Mouse (Mus musculus) cerebellum, postnatal 4 days (tissue): Measurements from ENCODE around the gene Ccr5.

Experiments
- DNase-seq, 2 experiments: peaks; one replicate each; pipeline ENCODE4 v3.0.0; 2022; ENCODE audit warnings: low spot score in 2 of 2, mixed read lengths in 1 of 2

The Ccr5 gene

GRCm38 (mm10) chr9:124138055-124138775 lies 16.9 kb downstream of the Ccr5 start:
- DNase-seq: no peak

- no peak for DNase-seq
These were observed 22.3 kb downstream of the Ccr5 start for GRCm38 (mm10) chr9:124143678-124144077.

GRCm38 (mm10) chr9:124146307-124146706 lies 25.0 kb downstream of the Ccr5 start:
- DNase-seq: no peak
